Mouse (Mus musculus): ENCODE measurements at regions not wholly inside any gene's neighbourhood (a gene's known extent, or its start where the extent isn't known, plus 50 kb on each side); places are given as distances from the start of the nearest gene placed in this dataset.

DNA sequence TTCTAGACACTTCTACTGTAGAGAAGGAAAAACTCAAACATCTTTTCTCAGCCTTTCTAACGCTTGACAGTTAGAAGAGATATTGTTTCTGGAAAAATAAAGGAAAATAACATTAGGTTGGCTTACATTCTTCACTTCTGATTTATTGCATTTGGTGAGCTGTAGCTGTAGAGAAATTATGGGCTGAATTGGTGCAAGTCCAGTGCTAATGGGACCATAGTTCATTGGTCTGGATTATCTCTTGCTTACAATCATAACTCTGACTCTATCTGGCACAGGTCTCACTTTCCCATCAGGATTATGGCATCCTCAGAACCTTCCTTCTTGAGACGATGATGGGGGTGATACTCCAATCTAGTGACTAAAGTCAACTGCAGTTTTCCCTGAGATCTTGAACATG lies 937.7 kb upstream of the Lcorl start:
- H3K36me3 ChIP-seq (ENCODE audit: control insufficient read depth in 1 of 2, insufficient read depth in 2 of 2, low read length in 2 of 2): no peaks in the 10 kb centered on the region
- TF ChIP-seq CHD2 (IDR thresholded peaks at IDR 0.05; ENCODE audit: low read length) (no peak), MEF2A (IDR thresholded peaks at IDR 0.05; ENCODE audit: extremely low read depth, insufficient replicate concordance, low read depth, low read length, poor library complexity, severe bottlenecking) (no peak), EP300 (IDR thresholded peaks at IDR 0.05; ENCODE audit: low read depth in 1 of 2, low read length in 2 of 2) (no peak), ZMIZ1 (IDR thresholded peaks at IDR 0.05; ENCODE audit: low read depth, low read length) (no peak), USF1 (IDR thresholded peaks at IDR 0.05; ENCODE audit: low read depth, low read length) (no peak), SMC3 (IDR thresholded peaks at IDR 0.05; ENCODE audit: low read depth, low read length) (no peak)
- no peaks in the 10 kb centered on the region for H3K27me3 ChIP-seq (ENCODE audit: control insufficient read depth in 1 of 2, insufficient read depth in 2 of 2, low read length in 2 of 2)
- H3K9me3 ChIP-seq (replicated peaks; ENCODE audit: insufficient read depth, low read length): no peaks in the 10 kb centered on the region
- no peak overlapping the region for H3K27ac ChIP-seq (ENCODE audit: control insufficient read depth, low read depth, low read length)
- H3K4me1 ChIP-seq (ENCODE audit: control insufficient read depth in 1 of 2, insufficient read depth in 2 of 2, low read length in 2 of 2): no peaks in the 10 kb centered on the region
- H3K4me3 ChIP-seq (ENCODE audit: control insufficient read depth in 1 of 2, insufficient read depth in 1 of 2, low read depth in 2 of 2, low read length in 2 of 2): no peak overlapping the region
- no peak overlapping the region for H3K9ac ChIP-seq (ENCODE audit: control insufficient read depth, low read depth, low read length, poor library complexity, severe bottlenecking)
- no peaks in the 10 kb centered on the region for H3K79me2 ChIP-seq (ENCODE audit: control insufficient read depth, insufficient read depth, low read length, poor library complexity)
- DNase-seq (ENCODE audit: low read depth, low spot score): no peak

DNA sequence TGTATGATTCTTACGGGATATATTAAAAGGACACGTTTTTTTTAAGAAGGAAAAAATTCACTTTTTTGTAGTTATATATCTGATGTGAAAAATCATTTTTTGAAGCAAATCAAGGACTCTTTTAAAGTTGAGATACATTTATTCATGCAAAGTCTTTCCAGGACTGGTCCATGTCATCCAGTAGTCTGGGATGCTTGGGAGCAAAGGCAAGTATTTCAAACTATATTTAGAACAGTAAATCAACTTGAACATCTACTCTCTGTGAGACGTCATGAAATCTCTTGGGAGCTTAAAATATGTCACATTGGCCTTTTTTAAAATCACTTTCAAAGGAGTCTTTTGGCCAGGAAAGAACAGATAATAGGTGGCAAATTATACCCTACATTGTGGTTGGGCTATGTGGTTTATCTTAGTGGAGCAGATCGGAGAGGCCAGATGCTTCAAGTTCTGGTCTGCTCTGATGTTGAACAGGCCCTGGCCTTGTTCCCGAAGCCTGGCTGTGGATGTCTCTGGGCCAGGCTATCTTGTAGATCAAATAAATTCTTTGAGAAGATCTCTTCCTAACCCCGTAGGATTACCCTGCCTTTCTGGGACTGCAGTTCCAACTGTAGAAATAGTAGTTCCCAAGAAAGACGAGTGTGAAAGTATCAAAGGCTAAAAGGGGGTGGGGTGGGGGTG lies 936.8 kb upstream of the Lcorl start:
- no peaks in the 10 kb centered on the region for H3K36me3 ChIP-seq (ENCODE audit: control insufficient read depth in 1 of 2, insufficient read depth in 2 of 2, low read length in 2 of 2)

DNA sequence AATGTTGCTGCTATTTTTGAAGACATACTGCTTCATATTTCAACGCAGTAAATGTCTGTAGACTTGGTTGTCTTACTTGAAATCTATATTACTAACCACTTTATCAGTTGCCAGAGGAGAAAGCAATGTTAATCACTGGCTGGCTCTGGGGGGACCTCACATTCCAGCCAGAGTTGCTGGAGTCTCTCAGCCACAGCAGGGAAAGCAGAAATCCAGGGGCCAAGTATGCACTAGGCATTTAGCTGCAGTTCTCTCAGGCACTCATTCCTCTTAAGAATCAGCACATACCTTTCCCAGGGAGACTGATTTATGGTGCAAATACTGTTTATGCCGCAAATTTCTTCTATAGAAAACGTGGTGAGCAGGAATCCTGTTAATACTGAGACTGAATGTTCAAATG lies 933.6 kb upstream of the Lcorl start:
- Histone ChIP-seq H3K4me1 (ENCODE audit: control insufficient read depth in 1 of 2, insufficient read depth in 2 of 2, low read length in 2 of 2) (no peaks in the 10 kb centered on the region), H3K9me3 (replicated peaks; ENCODE audit: insufficient read depth, low read length) (no peaks in the 10 kb centered on the region), H3K36me3 (ENCODE audit: control insufficient read depth in 1 of 2, insufficient read depth in 2 of 2, low read length in 2 of 2) (no peaks in the 10 kb centered on the region), H3K4me3 (ENCODE audit: control insufficient read depth in 1 of 2, insufficient read depth in 1 of 2, low read depth in 2 of 2, low read length in 2 of 2) (no peak overlapping the region), H3K79me2 (ENCODE audit: control insufficient read depth, insufficient read depth, low read length, poor library complexity) (no peaks in the 10 kb centered on the region), H3K27me3 (ENCODE audit: control insufficient read depth in 1 of 2, insufficient read depth in 2 of 2, low read length in 2 of 2) (no peaks in the 10 kb centered on the region), H3K9ac (ENCODE audit: control insufficient read depth, low read depth, low read length, poor library complexity, severe bottlenecking) (no peak overlapping the region), H3K27ac (ENCODE audit: control insufficient read depth, low read depth, low read length) (no peak overlapping the region)
- TF ChIP-seq JUND (IDR thresholded peaks at IDR 0.05; ENCODE audit: low read depth, low read length): no peak
- TF ChIP-seq UBTF (IDR thresholded peaks at IDR 0.05; ENCODE audit: borderline replicate concordance, insufficient read depth, low read depth, low read length): no peak
- no peak for TF ChIP-seq POLR2AphosphoS2 (IDR thresholded peaks at IDR 0.05; ENCODE audit: low read length)
- no peak for TF ChIP-seq ZC3H11A (IDR thresholded peaks at IDR 0.05; ENCODE audit: low read depth, low read length)
- no peak for TF ChIP-seq TBP (IDR thresholded peaks at IDR 0.05; ENCODE audit: low read depth, low read length)
- no peak for TF ChIP-seq CTCF (IDR thresholded peaks at IDR 0.05 in 2 of 3, conservative IDR thresholded peaks at IDR 0.05 in 1 of 3; ENCODE audit: control insufficient read depth in 1 of 3, insufficient read depth in 1 of 3, low read depth in 2 of 3, low read length in 3 of 3, poor library complexity in 1 of 3, severe bottlenecking in 1 of 3)
- no peak for TF ChIP-seq HCFC1 (IDR thresholded peaks at IDR 0.05; ENCODE audit: low read depth, low read length)
- TF ChIP-seq ETS1 (IDR thresholded peaks at IDR 0.05; ENCODE audit: low read depth, low read length): no peak
- TF ChIP-seq EP300 (IDR thresholded peaks at IDR 0.05; ENCODE audit: low read depth in 1 of 2, low read length in 2 of 2): no peak
- no peak for DNase-seq (ENCODE audit: low read depth, low spot score)

More for the DNA sequence above, 936.8 kb upstream of the Lcorl start:
- no peaks in the 10 kb centered on the region for H3K9me3 ChIP-seq (replicated peaks; ENCODE audit: insufficient read depth, low read length)
- H3K4me3 ChIP-seq (ENCODE audit: control insufficient read depth in 1 of 2, insufficient read depth in 1 of 2, low read depth in 2 of 2, low read length in 2 of 2): no peak overlapping the region
- no peak overlapping the region for H3K27ac ChIP-seq (ENCODE audit: control insufficient read depth, low read depth, low read length)
- DNase-seq (ENCODE audit: low read depth, low spot score): peak; percentile 22
- TF ChIP-seq TAL1 (IDR thresholded peaks at IDR 0.05; ENCODE audit: low read length): no peak
- TF ChIP-seq MAFK (IDR thresholded peaks at IDR 0.05; ENCODE audit: borderline replicate concordance, low read depth, low read length): no peak
- TF ChIP-seq ZC3H11A (IDR thresholded peaks at IDR 0.05; ENCODE audit: low read depth, low read length): no peak
- TF ChIP-seq RCOR1 (IDR thresholded peaks at IDR 0.05; ENCODE audit: low read depth, low read length): peak; percentile 22; the same call in 1 of the 2 replicates
- TF ChIP-seq EP300 (IDR thresholded peaks at IDR 0.05; ENCODE audit: low read depth in 1 of 2, low read length in 2 of 2): 0 out of 4 replicates have a peak, but pooled peaks of 1 of the 2 experiments have one; percentile 34
- TF ChIP-seq ETS1 (IDR thresholded peaks at IDR 0.05; ENCODE audit: low read depth, low read length): no peak
- no peak for TF ChIP-seq ELF1 (IDR thresholded peaks at IDR 0.05; ENCODE audit: low read depth, low read length)
- no peak for TF ChIP-seq POLR2AphosphoS5 (IDR thresholded peaks at IDR 0.05; ENCODE audit: borderline replicate concordance, low read depth, low read length)
- peak; percentile 68; the same call in 1 of the 2 replicates for TF ChIP-seq TCF12 (IDR thresholded peaks at IDR 0.05; ENCODE audit: low read depth, low read length)
- TF ChIP-seq GATA1 (IDR thresholded peaks at IDR 0.05; ENCODE audit: low read depth, low read length): no peak; the same call in 1 of the 2 replicates
- no peak for TF ChIP-seq TBP (IDR thresholded peaks at IDR 0.05; ENCODE audit: low read depth, low read length)
- no peaks in the 10 kb centered on the region for H3K27me3 ChIP-seq (ENCODE audit: control insufficient read depth in 1 of 2, insufficient read depth in 2 of 2, low read length in 2 of 2)
- no peaks in the 10 kb centered on the region for H3K79me2 ChIP-seq (ENCODE audit: control insufficient read depth, insufficient read depth, low read length, poor library complexity)
- H3K9ac ChIP-seq (ENCODE audit: control insufficient read depth, low read depth, low read length, poor library complexity, severe bottlenecking): no peak overlapping the region
- no peaks in the 10 kb centered on the region for H3K4me1 ChIP-seq (ENCODE audit: control insufficient read depth in 1 of 2, insufficient read depth in 2 of 2, low read length in 2 of 2)
